Mouse (Mus musculus) CH12.LX (cell line): ENCODE results near the gene Eepd1. TPM values are rescaled to one million over a fixed set of nuclear protein-coding genes. Genes with fewer than 3 reads are reported as not detected.

Experiments
- DNase-seq: peaks from one replicate; pipeline ENCODE4 v3.0.0-alpha.2; 2013; ENCODE audit errors: extremely low read depth
- H3K27ac ChIP-seq: 2 replicates; pipeline ENCODE4 v1.5.1; 2012; ENCODE audit warnings: low read depth, mild to moderate bottlenecking, control low read depth, moderate library complexity; ENCODE audit not compliant: insufficient read depth
- H3K27me3 ChIP-seq: replicated peaks from 2 replicates; pipeline ENCODE3; 2012; ENCODE audit warnings: inconsistent platforms
- H3K36me3 ChIP-seq, 2 experiments: replicated peaks in 1 of 2; 2 replicates each; pipeline versions ENCODE3 to v1.6.1; 2012; ENCODE audit warnings: inconsistent platforms in 1 of 2, low read length in 1 of 2, mild to moderate bottlenecking in 1 of 2, mixed read lengths in 1 of 2, moderate library complexity in 1 of 2; ENCODE audit not compliant: control insufficient read depth in 1 of 2, insufficient read depth in 1 of 2
- H3K4me1 ChIP-seq, 2 experiments: 2 replicates each; pipeline ENCODE4 v1.6.1; 2012; ENCODE audit warnings: inconsistent platforms in 1 of 2, moderate library complexity in 1 of 2; ENCODE audit not compliant: insufficient read depth in 2 of 2, control insufficient read depth in 1 of 2
- H3K4me2 ChIP-seq: 2 replicates; pipeline ENCODE4 v1.6.1; 2012; ENCODE audit warnings: low read depth, mild to moderate bottlenecking, control low read depth; ENCODE audit not compliant: poor library complexity, insufficient read depth, severe bottlenecking
- H3K4me3 ChIP-seq, 3 experiments: fragments of 150-350 bp in 1 of 3; sonication (generic) in 1 of 3; replicated peaks in 1 of 3; 2 replicates each; pipeline versions ENCODE3 to v1.5.1; 2011 to 2012; ENCODE audit warnings: low read depth in 2 of 3, low read length in 2 of 3, mild to moderate bottlenecking in 2 of 3, moderate library complexity in 2 of 3, control low read depth in 1 of 3, improper control_type of control experiment in 1 of 3, inconsistent platforms in 1 of 3, mixed read lengths in 1 of 3; ENCODE audit not compliant: poor library complexity in 1 of 3
- H3K79me2 ChIP-seq: replicated peaks from 2 replicates; pipeline ENCODE4 v1.6.1; 2012; ENCODE audit warnings: mild to moderate bottlenecking, moderate library complexity; ENCODE audit not compliant: control insufficient read depth, poor library complexity, insufficient read depth, severe bottlenecking; ENCODE audit errors: extremely low read depth
- H3K9ac ChIP-seq: 2 replicates; pipeline ENCODE4 v1.6.1; 2012; ENCODE audit warnings: low read depth, mild to moderate bottlenecking, control low read depth, moderate library complexity; ENCODE audit not compliant: insufficient read depth
- H3K9me3 ChIP-seq: replicated peaks from 2 replicates; pipeline ENCODE3; 2012; ENCODE audit warnings: low read length, inconsistent platforms, mixed read lengths
- CHD2 ChIP-seq: IDR thresholded peaks from 2 replicates; pipeline ENCODE4 v1.6.1; 2011; ENCODE audit warnings: low read length, improper control_type of control experiment
- HCFC1 ChIP-seq: IDR thresholded peaks from 2 replicates; pipeline ENCODE4 v1.6.1; 2012; ENCODE audit warnings: low read depth, mild to moderate bottlenecking, inconsistent platforms, low read length, improper control_type of control experiment
- JUN ChIP-seq: IDR thresholded peaks from 2 replicates; pipeline ENCODE4 v1.6.1; 2011; ENCODE audit warnings: low read depth, mild to moderate bottlenecking, low read length, improper control_type of control experiment, moderate library complexity; ENCODE audit not compliant: insufficient read depth
- JUND ChIP-seq: conservative IDR thresholded peaks from 2 replicates; pipeline ENCODE4 v1.6.1; 2011; ENCODE audit warnings: low read depth, low read length, improper control_type of control experiment
- KAT2A ChIP-seq: IDR thresholded peaks from 2 replicates; pipeline ENCODE4 v1.6.1; 2012; ENCODE audit warnings: low read length, improper control_type of control experiment, inconsistent platforms; ENCODE audit not compliant: insufficient replicate concordance
- MAFK ChIP-seq: IDR thresholded peaks from 2 replicates; pipeline ENCODE4 v1.6.1; 2011; ENCODE audit warnings: low read length, improper control_type of control experiment; ENCODE audit not compliant: insufficient replicate concordance
- MEF2A ChIP-seq: IDR thresholded peaks from 2 replicates; pipeline ENCODE4 v1.6.1; 2014; ENCODE audit warnings: low read depth, mild to moderate bottlenecking, inconsistent platforms, low read length, improper control_type of control experiment, borderline replicate concordance
- NELFE ChIP-seq: IDR thresholded peaks from 2 replicates; pipeline ENCODE4 v1.6.1; 2011; ENCODE audit warnings: low read depth, low read length, improper control_type of control experiment
- POLR2A ChIP-seq: IDR thresholded peaks from 2 replicates; pipeline ENCODE4 v1.6.1; 2011; ENCODE audit warnings: low read depth, mild to moderate bottlenecking, improper control_type of control experiment, low read length
- POLR2AphosphoS2 ChIP-seq: IDR thresholded peaks from 2 replicates; pipeline ENCODE4 v1.6.1; 2011; ENCODE audit warnings: low read depth, low read length, improper control_type of control experiment
- TBP ChIP-seq: conservative IDR thresholded peaks from 2 replicates; pipeline ENCODE4 v1.6.1; 2011; ENCODE audit warnings: low read depth, low read length, improper control_type of control experiment
- TCF12 ChIP-seq: IDR thresholded peaks from 2 replicates; pipeline ENCODE4 v1.6.1; 2014; ENCODE audit warnings: low read depth, mild to moderate bottlenecking, inconsistent platforms, low read length, improper control_type of control experiment
- UBTF ChIP-seq: IDR thresholded peaks from 2 replicates; pipeline ENCODE4 v1.6.1; 2012; ENCODE audit warnings: low read depth, mild to moderate bottlenecking, inconsistent platforms, low read length, improper control_type of control experiment, moderate library complexity
- USF1 ChIP-seq: IDR thresholded peaks from 2 replicates; pipeline ENCODE4 v1.6.1; 2014; ENCODE audit warnings: low read depth, mild to moderate bottlenecking, inconsistent platforms, low read length, improper control_type of control experiment
- USF2 ChIP-seq: conservative IDR thresholded peaks from 2 replicates; pipeline ENCODE4 v1.6.1; 2011; ENCODE audit warnings: low read depth, low read length, improper control_type of control experiment
- ZC3H11A ChIP-seq: IDR thresholded peaks from 2 replicates; pipeline ENCODE4 v1.6.1; 2012; ENCODE audit warnings: low read depth, mild to moderate bottlenecking, inconsistent platforms, low read length, improper control_type of control experiment
- ZMIZ1 ChIP-seq: IDR thresholded peaks from 2 replicates; pipeline ENCODE4 v1.6.1; 2012; ENCODE audit warnings: low read depth, mild to moderate bottlenecking, inconsistent platforms, low read length, improper control_type of control experiment
- dilution Hi-C: fragments of 300-500 bp; cut with MboI; formaldehyde crosslinking; loops from 2 replicates; pipeline ENCODE4 v1.14.3; 2020; ENCODE audit warnings: low sequenced_read_pairs; ENCODE audit not compliant: extremely low pct_unique_long_range_greater_than_20kb, extremely low pct_ligation_motif_present
- in situ Hi-C: fragments of 300-500 bp; cut with MboI; formaldehyde crosslinking; loops from 3 replicates; pipeline ENCODE4 v1.14.3; 2019; ENCODE audit warnings: low sequenced_read_pairs, low pct_ligation_motif_present, low pct_unique_long_range_greater_than_20kb, mixed read lengths
- polyA plus RNA-seq: library from polyadenylated mRNA; unstranded; fragments of >175 nt; gene quantifications from 2 replicates; pipeline ENCODE4 v1.2.1, GENCODE M21; 2012; ENCODE audit warnings: low read depth; ENCODE audit not compliant: insufficient read length
- total RNA-seq, 2 experiments: library from RNA; depleted of rRNA; stranded (reverse); fragments of 300-350 nt in 1 of 2; fragments of >200 nt in 1 of 2; gene quantifications; 2 replicates each; pipeline ENCODE4 v1.2.3; 2012 to 2014

Eepd1 gene
- total and polyA plus RNA-seq, 3 experiments = 1.3 to 2.5 (median 2.2) TPM

GRCm38 (mm10) chr9:25583621-25584020 lies 102.3 kb downstream of the Eepd1 start:
- no peak overlapping the region for H3K4me3 ChIP-seq
- no peaks in the 10 kb centered on the region for H3K27me3 ChIP-seq
- no peak for TF ChIP-seq POLR2AphosphoS2
- no peak for TF ChIP-seq TCF12
- no peak for TF ChIP-seq KAT2A
- TF ChIP-seq JUN = no peak
- no peak for TF ChIP-seq TBP
- no peak for TF ChIP-seq JUND
- TF ChIP-seq POLR2A = no peak
- no peak for TF ChIP-seq USF1
- no peak overlapping the region for H3K4me2 ChIP-seq
- DNase-seq = no peak
- dilution Hi-C loops = no loop called here
- no peaks in the 10 kb centered on the region for H3K79me2 ChIP-seq
- no peaks in the 10 kb centered on the region for H3K4me1 ChIP-seq
- no peak overlapping the region for H3K27ac ChIP-seq
- in situ Hi-C loops = loop anchor here (10.0 kb wide), 2 partner anchors 99 to 409 kb away; partner anchors contain the start of gene Eepd1
- H3K9me3 ChIP-seq = no peaks in the 10 kb centered on the region
- H3K9ac ChIP-seq = no peak overlapping the region
- no peaks in the 10 kb centered on the region for H3K36me3 ChIP-seq

GRCm38 (mm10) chr9:25585614-25586013 lies 104.3 kb downstream of the Eepd1 start:
- Histone ChIP-seq H3K9me3 (no peaks in the 10 kb centered on the region), H3K36me3 (peaks cover 0 to 4% of the 10 kb centered on the region in 2 experiments), H3K27me3 (no peaks in the 10 kb centered on the region), H3K4me3 (no peak overlapping the region), H3K4me2 (no peak overlapping the region), H3K79me2 (no peaks in the 10 kb centered on the region), H3K27ac (no peak overlapping the region), H3K4me1 (no peaks in the 10 kb centered on the region), H3K9ac (no peak overlapping the region)
- dilution Hi-C loops = no loop called here
- TF ChIP-seq USF2 (no peak), TBP (no peak), MEF2A (no peak), JUND (no peak), CHD2 (no peak), ZMIZ1 (no peak), UBTF (no peak), ZC3H11A (no peak), NELFE (no peak), MAFK (no peak), HCFC1 (no peak)
- in situ Hi-C loops = loop anchor here (10.0 kb wide), 2 partner anchors 101 to 411 kb away; partner anchors contain the start of gene Eepd1
- DNase-seq = no peak
